Comparison of ENCODE assay signal across 19 mouse cellular contexts in the genomic region with DNA sequence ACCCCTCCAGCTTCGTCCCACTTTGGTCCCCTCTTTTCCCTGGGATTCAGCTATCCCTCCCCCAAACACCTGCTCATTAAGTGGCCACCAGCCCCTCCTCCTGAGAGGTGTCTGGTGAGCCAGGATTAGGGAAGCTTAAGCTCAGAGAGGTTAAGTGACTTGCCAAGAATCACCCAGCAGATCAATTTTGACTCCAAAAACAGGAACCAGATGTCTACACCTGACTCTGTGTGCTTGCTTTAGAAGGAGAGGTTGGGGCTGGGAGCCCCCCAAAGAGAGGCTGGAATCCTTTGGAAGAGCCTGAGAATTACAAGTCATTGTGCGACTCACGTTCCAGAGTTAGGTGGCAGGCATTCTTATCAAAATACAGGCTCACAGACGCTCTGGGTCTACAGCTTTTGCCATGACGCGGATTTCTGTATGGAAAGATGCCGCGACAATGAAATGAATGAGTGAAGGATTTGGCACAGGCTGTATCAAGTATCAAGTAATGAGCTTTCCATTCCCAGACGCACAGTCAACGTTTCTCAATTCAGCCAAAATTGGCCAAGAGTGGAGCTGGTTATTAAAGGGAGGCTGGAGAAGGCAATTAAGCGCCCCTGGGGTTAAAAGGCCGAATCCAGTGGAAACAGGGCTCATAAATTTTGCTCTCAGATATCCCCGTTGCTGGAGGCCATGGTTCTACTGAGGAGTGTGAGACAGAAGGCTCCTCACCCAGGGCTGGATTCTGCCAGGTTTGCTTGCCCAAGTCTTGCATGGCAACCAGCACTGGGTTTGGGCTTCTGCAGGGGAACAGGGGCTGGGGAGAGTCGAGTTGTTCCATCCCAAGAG. TPM values are rescaled to one million over a fixed set of nuclear protein-coding genes. Genes with fewer than 3 reads are reported as not detected.
DNase-seq lines count a peak whose midpoint lies in the region; ATAC-seq and TF ChIP-seq lines count a peak whose summit lies in the region.
"Had no signal": no experiment of that assay in that cellular context is flagged by ENCODE, and none has a peak within 500 bp of the region (broad histone marks: within the 10 kb centered on the region; RNA-seq: fewer than 3 reads in every experiment).

No protein-coding gene starts in this region.

- no peaks in the 10 kb centered on the region for H3K4me1 ChIP-seq in kidney, adult 2 months (ENCODE audit: control insufficient read depth, insufficient read depth, low read length)
- H3K4me1 ChIP-seq in embryonic facial prominence, embryonic 13.5 days, result peaks cover 19% of the 10 kb centered on the region
- peaks cover 29% of the 10 kb centered on the region for H3K4me1 ChIP-seq in limb, embryonic 11.5 days (ENCODE audit: control insufficient read depth, insufficient read depth, low read length)
- H3K4me1 ChIP-seq: hindbrain, embryonic 12.5 days had no signal

- no peaks in the 10 kb centered on the region for H3K27me3 ChIP-seq in kidney, adult 2 months (replicated peaks; ENCODE audit: control insufficient read depth, insufficient read depth, low read length)
- no peaks in the 10 kb centered on the region for H3K27me3 ChIP-seq in embryonic facial prominence, embryonic 13.5 days
- no peaks in the 10 kb centered on the region for H3K27me3 ChIP-seq in limb, embryonic 11.5 days (ENCODE audit: control insufficient read depth, insufficient read depth, low read length)
- H3K27me3 ChIP-seq: hindbrain, embryonic 12.5 days had no signal

- WGBS in kidney, adult 2 months, result 18% methylated on average over 14 of the region's 14 CpGs
- 35% methylated on average over 14 of the region's 14 CpGs for WGBS in embryonic facial prominence, embryonic 13.5 days
- 13% methylated on average over 14 of the region's 14 CpGs for WGBS in limb, embryonic 11.5 days

- H3K4me3 ChIP-seq in kidney, adult 2 months (ENCODE audit: insufficient read depth, low read depth, low read length), result no peak overlapping the region
- H3K4me3 ChIP-seq in embryonic facial prominence, embryonic 13.5 days, result no peak overlapping the region
- H3K4me3 ChIP-seq in limb, embryonic 11.5 days (ENCODE audit: low read depth, low read length), result no peak overlapping the region
- H3K4me3 ChIP-seq: hindbrain, embryonic 12.5 days had no signal

- H3K27ac ChIP-seq in kidney, adult 2 months (ENCODE audit: insufficient read depth, low read depth, low read length), result no peak overlapping the region
- peak overlapping the region; percentile 62; the same call in 1 of the 2 replicates for H3K27ac ChIP-seq in embryonic facial prominence, embryonic 13.5 days
- peak overlapping the region; percentile 90 for H3K27ac ChIP-seq in limb, embryonic 11.5 days (replicated peaks; ENCODE audit: low read depth, low read length)
- H3K27ac ChIP-seq: hindbrain, embryonic 12.5 days; macrophage had no signal

- H3K4me2 ChIP-seq in embryonic facial prominence, embryonic 13.5 days, result no peak overlapping the region
- H3K4me2 ChIP-seq in limb, embryonic 11.5 days (ENCODE audit: low read depth, severe bottlenecking), result peak overlapping the region; percentile 20
- H3K4me2 ChIP-seq: hindbrain, embryonic 12.5 days had no signal

- no peaks in the 10 kb centered on the region for H3K9me3 ChIP-seq in embryonic facial prominence, embryonic 13.5 days
- H3K9me3 ChIP-seq in limb, embryonic 11.5 days (ENCODE audit: control insufficient read depth, low read length), result no peaks in the 10 kb centered on the region
- H3K9me3 ChIP-seq: hindbrain, embryonic 12.5 days had no signal

- H3K9ac ChIP-seq in embryonic facial prominence, embryonic 13.5 days, result 0 out of 2 replicates have a peak overlapping the region, but pooled peaks have one; percentile 6
- H3K9ac ChIP-seq in limb, embryonic 11.5 days (ENCODE audit: low read length), result no peak overlapping the region
- H3K9ac ChIP-seq: hindbrain, embryonic 12.5 days had no signal

- ATAC-seq in embryonic facial prominence, embryonic 13.5 days (ENCODE audit: insufficient number of reproducible peaks, insufficient read depth, low FRiP score, low TSS enrichment, low read depth), result no peak
- ATAC-seq in limb, embryonic 11.5 days (ENCODE audit: insufficient number of reproducible peaks, low FRiP score, low TSS enrichment, low read depth), result peak; percentile 50
- ATAC-seq: intestine, embryonic 16.5 days had no signal

- DNase-seq in kidney, adult 2 months, result peak; percentile 21
- DNase-seq in kidney, adult 8-10 months, result no peak
- DNase-seq in brain, embryonic 14.5 days (ENCODE audit: low read depth), result peak; percentile 71
- peak; percentile 80 for DNase-seq in limb, embryonic 11.5 days (ENCODE audit: low spot score)
- DNase-seq in spleen, postnatal 4 days (ENCODE audit: low spot score in 2 of 2), result no peak
- DNase-seq in adrenal gland, postnatal 10 days, result no peak
- no peak for DNase-seq in right cerebral cortex, postnatal 10 days (ENCODE audit: low spot score in 2 of 2)
- DNase-seq: cerebellum, adult 11-12 months; midbrain, embryonic 14.5 days; right cerebral cortex, postnatal 14 days; thymus, postnatal 4 days had no signal

- no peak for TF ChIP-seq POLR2A in kidney, adult 2 months (IDR thresholded peaks at IDR 0.05; ENCODE audit: low read depth, low read length)
- no peak for TF ChIP-seq POLR2A in brain, embryonic 14.5 days (IDR thresholded peaks at IDR 0.05; ENCODE audit: borderline replicate concordance, extremely low read depth, insufficient read depth, insufficient read length, poor library complexity, severe bottlenecking)

- no peak for TF ChIP-seq CTCF in kidney, adult 2 months (conservative IDR thresholded peaks at IDR 0.05; ENCODE audit: insufficient read depth, insufficient read length, low read depth, low read length)
- no peak for TF ChIP-seq CTCF in brain, embryonic 14.5 days (IDR thresholded peaks at IDR 0.05; ENCODE audit: borderline replicate concordance, extremely low read depth, insufficient read depth, insufficient read length)

- H3K36me3 ChIP-seq in kidney, adult 2 months (ENCODE audit: control insufficient read depth, insufficient read depth, low read length), result no peaks in the 10 kb centered on the region
- H3K36me3 ChIP-seq in embryonic facial prominence, embryonic 13.5 days, result no peaks in the 10 kb centered on the region
- H3K36me3 ChIP-seq in limb, embryonic 11.5 days (ENCODE audit: control insufficient read depth, insufficient read depth, low read length), result no peaks in the 10 kb centered on the region
- H3K36me3 ChIP-seq: hindbrain, embryonic 12.5 days had no signal

RNA-seq across cellular contexts. Expression of a gene that starts 45.3 kb away (rescaled TPM):
- polyA plus RNA-seq in kidney, adult 2 months (2012; rRNA removed), result not detected in 2 replicates
- not detected in 2 replicates for polyA plus RNA-seq in brain, embryonic 14.5 days (2012; rRNA removed)
- polyA plus RNA-seq in embryonic facial prominence, embryonic 13.5 days (2015; fragmentation: Nextera tagmentation; extraction: Ambion mirVana), result not detected in 2 replicates
- not detected in 2 replicates for polyA plus RNA-seq in limb, embryonic 11.5 days (2014; fragmentation: Nextera tagmentation; extraction: Ambion mirVana)
- total RNA-seq in adrenal gland, postnatal 10 days (2021), result not detected
- total RNA-seq: granulocyte monocyte progenitor cell, adult 5-6 weeks; left cerebral cortex, postnatal 14 days had no signal
- polyA plus RNA-seq: heart, embryonic 16.5 days; hindbrain, embryonic 12.5 days; intestine, embryonic 16.5 days; liver, embryonic 16.5 days; macrophage; midbrain, embryonic 14.5 days had no signal

RNA-seq across cellular contexts. Expression of a gene that starts 57.1 kb away (rescaled TPM):
- 16.4 and 17.6 TPM in 2 replicates for polyA plus RNA-seq in kidney, adult 2 months (2012; rRNA removed)
- polyA plus RNA-seq in brain, embryonic 14.5 days (2012; rRNA removed), result 0.13 and 0.27 TPM in 2 replicates
- 0.32 and 0.42 TPM in 2 replicates for polyA plus RNA-seq in embryonic facial prominence, embryonic 13.5 days (2015; fragmentation: Nextera tagmentation; extraction: Ambion mirVana)
- polyA plus RNA-seq in limb, embryonic 11.5 days (2014; fragmentation: Nextera tagmentation; extraction: Ambion mirVana), result 0.07 TPM in 1 of 2 replicates, not detected in the other
- total RNA-seq in adrenal gland, postnatal 10 days (2021), result 1 to 10 TPM; 4.1 to 4.5 TPM
- total RNA-seq: granulocyte monocyte progenitor cell, adult 5-6 weeks had no signal
- polyA plus RNA-seq: hindbrain, embryonic 12.5 days; intestine, embryonic 16.5 days; macrophage had no signal

Comparison
In these comparisons a context has a peak if more than half of its experiments do, and no peak if none do; other contexts are left out.
1. DNase-seq: peak in kidney, adult 2 months (single experiment), brain, embryonic 14.5 days (single experiment) and limb, embryonic 11.5 days (single experiment); none in kidney, adult 8-10 months (0 of 2), spleen, postnatal 4 days (0 of 2), adrenal gland, postnatal 10 days (single experiment) and right cerebral cortex, postnatal 10 days (0 of 2).
2. RNA of a gene that starts 57.1 kb away (polyA plus RNA-seq): 16.4 to 17.6 TPM in kidney, adult 2 months; 0.32 to 0.42 TPM in embryonic facial prominence, embryonic 13.5 days, 0.13 to 0.27 TPM in brain, embryonic 14.5 days and 0.07 TPM in limb, embryonic 11.5 days; every median in the first group is over 10 times any median in the second.